Mouse (Mus musculus) gastrocnemius, adult 18-20 months (tissue): ENCODE measurements around the gene Rps3. TPM values are rescaled to one million over a fixed set of nuclear protein-coding genes. Genes with fewer than 3 reads are reported as not detected.

Experiments
- DNase-seq: peaks from one replicate; pipeline ENCODE4 v3.0.0; 2021; ENCODE audit warnings: low spot score
- total RNA-seq, 2 experiments: library from RNA; stranded (reverse); gene quantifications; 2 replicates each; pipeline ENCODE4 v1.2.3; 2021

Rps3 gene
- total RNA-seq, 2 experiments from 2014 or later, result 232 to 276 TPM

- DNase-seq, result no peak
Observed at GRCm38 (mm10) chr7:99444012-99444411, 39.5 kb downstream of the Rps3 start.

GRCm38 (mm10) chr7:99443164-99443563 lies 40.4 kb downstream of the Rps3 start:
- peak; percentile 30 for DNase-seq

GRCm38 (mm10) chr7:99441534-99442072 lies 41.9 kb downstream of the Rps3 start:
- peak; percentile 36 for DNase-seq

- no peak for DNase-seq
Observed at GRCm38 (mm10) chr7:99438881-99439280, 44.7 kb downstream of the Rps3 start.

GRCm38 (mm10) chr7:99436530-99436929 lies 47.0 kb downstream of the Rps3 start:
- DNase-seq, result no peak

- DNase-seq, result no peak
Observed at GRCm38 (mm10) chr7:99434672-99435250, 48.8 kb downstream of the Rps3 start.

- no peak for DNase-seq
Observed at GRCm38 (mm10) chr7:99432863-99433262, 50.7 kb downstream of the Rps3 start.

GRCm38 (mm10) chr7:99432248-99432647 lies 51.3 kb downstream of the Rps3 start:
- DNase-seq, result no peak

GRCm38 (mm10) chr7:99430246-99430645 lies 53.3 kb downstream of the Rps3 start:
- no peak for DNase-seq

- no peak for DNase-seq
Observed at GRCm38 (mm10) chr7:99429786-99430185, 53.8 kb downstream of the Rps3 start.

- DNase-seq, result no peak
Observed at GRCm38 (mm10) chr7:99428836-99429235, 54.7 kb downstream of the Rps3 start.

GRCm38 (mm10) chr7:99427987-99428386 lies 55.6 kb downstream of the Rps3 start:
- DNase-seq, result no peak

Other genes starting within 250 kb of the Rps3 start
- gene Mogat2, start 245.1 kb downstream of the Rps3 start, total RNA-seq, result not detected
- gene Map6, start 216.3 kb downstream of the Rps3 start, total RNA-seq, result 1 to 10 TPM; 4.7 to 5.7 TPM
- 10 to 100 TPM; 37.4 to 70.5 TPM for gene Serpinh1, start 130.5 kb downstream of the Rps3 start, total RNA-seq
- 1 to 10 TPM; 6.2 to 8.8 TPM for gene Gdpd5, start 102.3 kb downstream of the Rps3 start, total RNA-seq
- gene Klhl35, start 17.7 kb downstream of the Rps3 start, total RNA-seq, result not detected
- 10 to 100 TPM; 13.8 to 15.4 TPM for gene Arrb1, start 51.7 kb upstream of the Rps3 start, total RNA-seq
- 10 to 100 TPM; 42.6 to 56.8 TPM for gene Tpbgl, start 143.4 kb upstream of the Rps3 start, total RNA-seq
- 1 to 10 TPM; 3.6 to 5.0 TPM for gene Slco2b1, start 227.6 kb upstream of the Rps3 start, total RNA-seq
- gene Olfr520, start 246.5 kb upstream of the Rps3 start, total RNA-seq, result not detected